Mouse (Mus musculus) lung, postnatal 10 days (tissue): Measurements from ENCODE around the gene Chic1.

Experiments
- DNase-seq: peaks from one replicate; pipeline ENCODE4 v3.0.0; 2021

The Chic1 gene

GRCm38 (mm10) chrX:103356287-103356686 is at the start of gene Chic1:
TSS of gene Chic1 (plus strand) at chrX:103356476.
- DNase-seq: peak; percentile 85

- DNase-seq: no peak
Observed at GRCm38 (mm10) chrX:103308262-103308661, 48.0 kb upstream of the Chic1 start.

- DNase-seq: no peak
Observed at GRCm38 (mm10) chrX:103311723-103312122, 44.6 kb upstream of the Chic1 start.

GRCm38 (mm10) chrX:103314146-103314545 is 42.1 kb upstream of the Chic1 start:
- no peak for DNase-seq

- DNase-seq: no peak
Observed at GRCm38 (mm10) chrX:103321146-103321545, 35.1 kb upstream of the Chic1 start, which contains the start of gene Cdx4. TSS of gene Cdx4 (plus strand) at chrX:103321398.

- DNase-seq: no peak
Observed at GRCm38 (mm10) chrX:103325900-103326299, 30.4 kb upstream of the Chic1 start.

GRCm38 (mm10) chrX:103329386-103329785 is 26.9 kb upstream of the Chic1 start:
- DNase-seq: no peak

- no peak for DNase-seq
Observed at GRCm38 (mm10) chrX:103331125-103331858, 25.0 kb upstream of the Chic1 start.

- no peak for DNase-seq
Observed at GRCm38 (mm10) chrX:103341369-103342113, 14.7 kb upstream of the Chic1 start.

GRCm38 (mm10) chrX:103355784-103356183 is 492 bp upstream of the Chic1 start:
- no peak for DNase-seq

- no peak for DNase-seq
Observed at GRCm38 (mm10) chrX:103356761-103357236, 523 bp downstream of the Chic1 start.

GRCm38 (mm10) chrX:103366201-103366600 is 9.9 kb downstream of the Chic1 start:
- peak; percentile 1 for DNase-seq

- DNase-seq: no peak
Observed at GRCm38 (mm10) chrX:103368650-103369049, 12.4 kb downstream of the Chic1 start.

- DNase-seq: peak; percentile 5
Observed at GRCm38 (mm10) chrX:103371221-103371620, 14.9 kb downstream of the Chic1 start.

GRCm38 (mm10) chrX:103371627-103372026 is 15.4 kb downstream of the Chic1 start:
- peak; percentile 13 for DNase-seq

GRCm38 (mm10) chrX:103374250-103374649 is 18.0 kb downstream of the Chic1 start:
- DNase-seq: peak; percentile 8

GRCm38 (mm10) chrX:103384528-103384927 is 28.3 kb downstream of the Chic1 start:
- no peak for DNase-seq

- no peak for DNase-seq
Observed at GRCm38 (mm10) chrX:103388131-103388530, 31.9 kb downstream of the Chic1 start.

GRCm38 (mm10) chrX:103393841-103394240 is 37.6 kb downstream of the Chic1 start:
- DNase-seq: no peak

- peak; percentile 1 for DNase-seq
Observed at GRCm38 (mm10) chrX:103405021-103405420, 48.7 kb downstream of the Chic1 start.

- DNase-seq: no peak
Observed at GRCm38 (mm10) chrX:103414167-103414566, 57.9 kb downstream of the Chic1 start, which contains the start of gene Tsx. TSS of gene Tsx (plus strand) at chrX:103414467.

- no peak for DNase-seq
Observed at GRCm38 (mm10) chrX:103421710-103422109, 65.4 kb downstream of the Chic1 start, which contains the start of gene Gm26992. TSS of gene Gm26992 (plus strand) at chrX:103422010.

GRCm38 (mm10) chrX:103427677-103428076 is 71.4 kb downstream of the Chic1 start:
- no peak for DNase-seq

- no peak for DNase-seq
Observed at GRCm38 (mm10) chrX:103432293-103432692, 76.0 kb downstream of the Chic1 start.
